Mouse (Mus musculus): ENCODE measurements around the gene Park7. TPM values are rescaled to one million over a fixed set of nuclear protein-coding genes. Genes with fewer than 3 reads are reported as not detected.

Park7 gene
- polyA plus RNA-seq, 1 experiment from 2014 or later = 367 TPM

DNA sequence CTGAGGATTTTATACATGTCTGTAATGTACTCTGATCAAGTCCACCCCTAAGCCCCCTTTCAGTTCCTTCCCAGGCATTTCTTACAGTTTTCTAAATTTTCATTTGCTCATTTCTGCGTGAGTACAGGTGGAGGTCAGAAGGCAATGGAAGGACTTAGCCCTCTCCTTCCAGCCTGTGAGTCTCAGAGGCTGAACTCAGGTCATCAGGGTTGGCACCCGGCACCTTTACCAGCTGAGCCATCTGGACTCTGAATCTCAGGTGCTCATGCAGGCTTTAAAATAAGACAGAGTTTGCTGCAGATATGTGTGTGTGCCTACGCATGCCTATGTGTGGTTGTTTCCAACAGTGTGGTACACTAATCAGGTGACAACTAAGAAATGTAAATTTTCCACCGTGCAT, 63.3 kb downstream of the Park7 start:
- no peak for ATAC-seq (replicated peaks; ENCODE audit: extremely low read depth, insufficient read depth, low FRiP score)
- no peak overlapping the region for H3K4me3 ChIP-seq (ENCODE audit: low read length)
- H3K27me3 ChIP-seq (ENCODE audit: control insufficient read depth, insufficient read depth, low read length) = peaks cover 2% of the 10 kb centered on the region; the same call in 1 of the 2 replicates
- no peak overlapping the region for H3K9ac ChIP-seq (ENCODE audit: low read length)
- 81% methylated on average over 4 of the region's 4 CpGs for WGBS
- 0 out of 2 replicates have a peak, but pooled peaks cover 9% of the 10 kb centered on the region for H3K4me1 ChIP-seq (ENCODE audit: control insufficient read depth, insufficient read depth, low read length)
- no peaks in the 10 kb centered on the region for H3K36me3 ChIP-seq (ENCODE audit: control insufficient read depth, insufficient read depth)
- H3K9me3 ChIP-seq (replicated peaks; ENCODE audit: control insufficient read depth, low read length) = no peaks in the 10 kb centered on the region
- no peak overlapping the region for H3K4me2 ChIP-seq (ENCODE audit: low read depth, low read length)
- H3K27ac ChIP-seq (ENCODE audit: low read length) = no peak overlapping the region

DNA sequence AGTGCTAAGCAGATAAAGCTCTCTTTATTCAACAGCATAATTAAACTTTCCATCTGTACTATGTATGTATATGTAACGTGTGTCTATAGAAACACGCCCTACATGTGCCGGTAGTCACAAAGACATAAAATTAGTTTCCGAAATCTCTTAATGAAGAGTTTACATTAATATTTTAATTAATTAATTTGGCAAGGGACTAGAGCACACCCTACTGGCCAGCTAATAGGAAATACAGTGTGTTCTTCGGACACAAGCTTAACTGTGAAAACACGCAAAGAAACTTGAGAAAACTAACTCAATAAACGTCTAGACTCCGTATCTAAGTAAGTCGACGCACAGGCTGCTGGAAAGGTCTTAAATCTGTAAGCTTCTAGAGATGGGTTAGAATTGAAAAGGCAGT, 64.3 kb downstream of the Park7 start:
- Histone ChIP-seq H3K27ac (ENCODE audit: low read length) (no peak overlapping the region), H3K4me2 (ENCODE audit: low read depth, low read length) (no peak overlapping the region), H3K36me3 (ENCODE audit: control insufficient read depth, insufficient read depth) (no peaks in the 10 kb centered on the region), H3K4me3 (ENCODE audit: low read length) (no peak overlapping the region), H3K27me3 (ENCODE audit: control insufficient read depth, insufficient read depth, low read length) (peaks cover 2% of the 10 kb centered on the region; the same call in 1 of the 2 replicates), H3K4me1 (ENCODE audit: control insufficient read depth, insufficient read depth, low read length) (0 out of 2 replicates have a peak, but pooled peaks cover 9% of the 10 kb centered on the region), H3K9ac (ENCODE audit: low read length) (no peak overlapping the region), H3K9me3 (replicated peaks; ENCODE audit: control insufficient read depth, low read length) (no peaks in the 10 kb centered on the region)
- 51% methylated on average over 10 of the region's 10 CpGs for WGBS
- no peak for ATAC-seq (replicated peaks; ENCODE audit: extremely low read depth, insufficient read depth, low FRiP score)

Other genes starting within 250 kb of the Park7 start
- gene Errfi1, start 60.5 kb downstream of the Park7 start, polyA plus RNA-seq (2015; fragmentation: Nextera tagmentation; extraction: Ambion mirVana) = 12.8 and 13.9 TPM in 2 replicates
- 2.7 and 2.9 TPM in 2 replicates for gene Tnfrsf9, start 125 bp upstream of the Park7 start, polyA plus RNA-seq (2015; fragmentation: Nextera tagmentation; extraction: Ambion mirVana)
- not detected in 2 replicates for gene Uts2, start 82.7 kb upstream of the Park7 start, polyA plus RNA-seq (2015; fragmentation: Nextera tagmentation; extraction: Ambion mirVana)
- 6.8 and 6.9 TPM in 2 replicates for gene Per3, start 130.2 kb upstream of the Park7 start, polyA plus RNA-seq (2015; fragmentation: Nextera tagmentation; extraction: Ambion mirVana)
- 101 and 106 TPM in 2 replicates for gene Vamp3, start 143.5 kb upstream of the Park7 start, polyA plus RNA-seq (2015; fragmentation: Nextera tagmentation; extraction: Ambion mirVana)
- 0.20 TPM in 1 of 2 replicates, not detected in the other for gene Gm13090, start 175.1 kb upstream of the Park7 start, polyA plus RNA-seq (2015; fragmentation: Nextera tagmentation; extraction: Ambion mirVana)